Mouse (Mus musculus): ENCODE results near the gene Slc47a2. TPM values are rescaled to one million over a fixed set of nuclear protein-coding genes. Genes with fewer than 3 reads are reported as not detected.
A peak's percentile ranks its signal among the peaks of the same experiment; 100 is the strongest.

Slc47a2 gene
- 0.20 and 0.51 TPM in 2 replicates for polyA plus RNA-seq (2015; fragmentation: Nextera tagmentation; extraction: Ambion mirVana)

DNA sequence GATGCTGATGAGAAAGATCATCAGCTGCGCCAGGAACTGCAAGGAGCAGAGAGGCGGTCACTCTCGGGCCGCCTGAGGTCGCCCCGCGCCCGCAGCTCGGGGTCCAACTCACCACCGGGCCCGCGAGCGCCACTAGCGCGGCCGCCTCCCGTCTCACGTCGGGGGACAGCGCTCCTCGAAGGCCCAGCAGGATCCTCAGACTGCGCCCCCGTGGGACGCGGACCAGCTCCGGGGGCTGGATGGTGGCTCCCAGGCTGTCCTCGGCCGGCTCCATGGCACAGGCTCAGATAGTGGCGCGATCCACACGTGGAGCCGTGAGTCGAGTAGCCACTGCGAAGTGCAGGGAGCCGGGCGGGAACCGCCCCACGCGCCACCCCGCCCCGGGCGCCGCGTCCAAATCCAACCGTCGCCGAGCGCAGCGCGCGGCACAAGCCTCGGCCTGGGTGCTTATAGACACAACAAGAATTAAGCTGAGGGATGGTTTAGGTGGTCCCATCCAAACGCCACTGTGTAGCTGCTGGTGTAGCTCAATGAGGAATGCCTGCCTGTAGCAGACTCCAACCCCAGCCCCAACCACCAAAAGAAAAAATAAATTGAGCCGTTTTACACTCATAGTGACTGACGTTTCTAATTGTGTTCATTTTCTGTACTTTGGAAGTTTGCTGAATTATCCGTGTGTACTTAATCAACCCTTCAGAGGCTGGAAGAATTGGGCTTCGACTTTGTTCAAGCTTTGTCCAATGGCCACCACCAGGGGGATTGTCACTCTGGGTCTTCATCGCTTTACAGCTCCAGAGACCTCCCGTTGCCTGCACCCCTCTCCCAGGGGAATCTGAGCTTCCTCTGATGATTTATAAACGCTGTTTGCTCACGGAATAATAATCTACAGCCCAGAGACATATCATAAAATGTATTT, at the start of gene Slc47a2:
TSS of gene Slc47a2 (minus strand) at position 356 of the 916 bp plus-strand sequence.
- H3K4me3 ChIP-seq (replicated peaks): peak within 1 kb of the TSS; percentile 36
- H3K27me3 ChIP-seq: peaks cover 45% of the 10 kb centered on the region
- H3K9me3 ChIP-seq (replicated peaks): no peaks in the 10 kb centered on the region
- H3K4me2 ChIP-seq (replicated peaks): peak within 1 kb of the TSS; percentile 60
- no peak within 1 kb of the TSS for H3K27ac ChIP-seq (replicated peaks)
- no peak for ATAC-seq (ENCODE audit: insufficient number of reproducible peaks, low FRiP score, low TSS enrichment, low read depth)
- H3K36me3 ChIP-seq: no peaks in the 10 kb centered on the region
- H3K9ac ChIP-seq: peak within 1 kb of the TSS; percentile 12; the same call in 1 of the 2 replicates
- WGBS: 3% methylated on average over 61 of the region's 61 CpGs
- peaks cover 9% of the 10 kb centered on the region for H3K4me1 ChIP-seq

DNA sequence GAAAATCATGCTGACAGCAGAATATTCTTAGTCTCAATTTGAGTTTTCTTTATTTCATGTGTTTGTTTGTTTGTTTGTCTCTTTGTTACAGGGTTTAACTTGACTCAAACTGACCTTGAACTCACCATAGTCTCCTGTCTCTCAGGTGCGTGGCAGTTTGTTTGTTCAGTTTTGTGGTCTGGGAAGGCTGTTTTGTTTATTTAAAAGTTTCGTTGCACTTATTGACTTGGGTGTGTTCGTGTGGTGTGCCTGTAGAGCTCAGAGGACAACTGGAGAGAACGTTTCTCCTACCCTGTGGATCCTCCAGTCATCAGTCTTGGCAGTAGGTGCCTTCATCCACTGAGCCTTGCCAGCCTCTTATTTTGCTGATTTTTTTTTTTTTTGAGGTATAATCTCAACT, 46.3 kb upstream of the Slc47a2 start:
- Histone ChIP-seq H3K9ac (no peak overlapping the region), H3K4me1 (no peaks in the 10 kb centered on the region), H3K4me3 (replicated peaks) (no peak overlapping the region), H3K36me3 (no peaks in the 10 kb centered on the region), H3K27ac (replicated peaks) (no peak overlapping the region), H3K27me3 (no peaks in the 10 kb centered on the region), H3K4me2 (replicated peaks) (no peak overlapping the region), H3K9me3 (replicated peaks) (no peaks in the 10 kb centered on the region)
- no peak for ATAC-seq (ENCODE audit: insufficient number of reproducible peaks, low FRiP score, low TSS enrichment, low read depth)
- 75% methylated on average over 4 of the region's 4 CpGs for WGBS

DNA sequence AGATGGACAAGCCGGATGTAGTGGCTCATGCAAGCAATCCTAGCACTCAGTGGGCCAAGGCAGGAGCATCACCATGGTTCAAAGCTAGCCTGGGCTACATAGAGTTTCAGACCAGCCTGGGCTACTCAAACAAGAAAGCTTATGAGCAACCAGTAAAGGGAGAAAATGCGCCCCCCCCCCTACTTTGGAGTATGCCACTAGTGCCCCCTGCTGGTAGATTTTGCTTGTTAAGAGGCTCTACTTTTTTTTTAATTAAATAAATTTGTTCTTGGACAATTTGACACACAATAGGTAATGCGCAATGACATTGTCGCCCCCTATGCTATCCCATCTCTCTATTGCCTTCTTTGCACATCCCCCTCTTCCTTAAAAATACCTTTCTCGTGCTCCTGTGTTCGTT, 45.4 kb upstream of the Slc47a2 start:
- WGBS: 61% methylated on average over 6 of the region's 6 CpGs
- H3K36me3 ChIP-seq: no peaks in the 10 kb centered on the region
- no peak overlapping the region for H3K4me3 ChIP-seq (replicated peaks)
- H3K27ac ChIP-seq (replicated peaks): no peak overlapping the region
- H3K4me2 ChIP-seq (replicated peaks): no peak overlapping the region
- no peaks in the 10 kb centered on the region for H3K4me1 ChIP-seq
- H3K27me3 ChIP-seq: no peaks in the 10 kb centered on the region
- ATAC-seq (ENCODE audit: insufficient number of reproducible peaks, low FRiP score, low TSS enrichment, low read depth): no peak
- no peaks in the 10 kb centered on the region for H3K9me3 ChIP-seq (replicated peaks)
- H3K9ac ChIP-seq: no peak overlapping the region

DNA sequence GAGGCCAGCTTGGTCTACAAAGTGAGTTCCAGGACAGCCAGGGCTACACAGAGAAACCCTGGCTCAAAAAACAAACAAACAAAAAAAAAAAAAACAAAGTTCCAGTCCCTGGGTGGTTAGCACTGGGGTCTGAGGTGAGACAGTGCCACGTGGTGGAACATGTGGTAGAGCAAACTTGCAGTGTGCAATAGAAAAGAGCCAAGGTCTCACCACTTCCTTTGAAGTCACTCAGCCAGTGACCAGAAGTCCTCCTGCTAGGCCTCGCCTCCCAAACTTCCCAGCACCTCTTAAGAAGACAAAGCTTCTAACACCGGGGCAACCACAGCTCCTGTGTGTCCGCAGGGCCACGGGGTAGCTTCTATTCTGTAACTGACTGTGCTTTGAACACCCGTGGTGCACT, 44.6 kb upstream of the Slc47a2 start:
- H3K27ac ChIP-seq (replicated peaks): no peak overlapping the region
- 74% methylated on average over 6 of the region's 6 CpGs for WGBS
- H3K4me3 ChIP-seq (replicated peaks): no peak overlapping the region
- H3K27me3 ChIP-seq: no peaks in the 10 kb centered on the region
- no peak overlapping the region for H3K4me2 ChIP-seq (replicated peaks)
- H3K9ac ChIP-seq: no peak overlapping the region
- H3K4me1 ChIP-seq: no peaks in the 10 kb centered on the region
- no peaks in the 10 kb centered on the region for H3K36me3 ChIP-seq
- H3K9me3 ChIP-seq (replicated peaks): no peaks in the 10 kb centered on the region
- no peak for ATAC-seq (ENCODE audit: insufficient number of reproducible peaks, low FRiP score, low TSS enrichment, low read depth)

DNA sequence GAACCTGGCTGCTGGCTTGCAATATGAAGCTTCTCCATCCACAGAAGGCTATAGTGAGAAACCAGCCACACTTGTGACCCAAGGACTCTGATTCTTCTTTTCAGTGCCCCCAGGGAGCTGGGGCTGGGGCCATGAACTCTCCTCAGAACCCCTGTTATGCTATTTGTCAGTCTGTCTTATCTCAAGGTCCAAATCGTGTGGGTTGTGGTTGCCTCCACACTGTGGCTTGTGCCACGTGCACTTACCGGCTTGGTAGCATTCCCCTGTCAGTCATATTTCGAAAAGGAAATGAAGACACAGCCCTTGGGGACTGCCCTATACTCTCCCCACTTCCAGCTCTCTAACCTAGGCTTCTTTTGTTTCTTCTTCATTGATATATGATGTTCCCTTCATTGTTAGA, 43.1 kb upstream of the Slc47a2 start:
- H3K27ac ChIP-seq (replicated peaks): no peak overlapping the region
- H3K27me3 ChIP-seq: no peaks in the 10 kb centered on the region
- no peak overlapping the region for H3K4me3 ChIP-seq (replicated peaks)
- no peak overlapping the region for H3K9ac ChIP-seq
- no peaks in the 10 kb centered on the region for H3K4me1 ChIP-seq
- H3K4me2 ChIP-seq (replicated peaks): no peak overlapping the region
- no peak for ATAC-seq (ENCODE audit: insufficient number of reproducible peaks, low FRiP score, low TSS enrichment, low read depth)
- H3K36me3 ChIP-seq: no peaks in the 10 kb centered on the region
- 55% methylated on average over 4 of the region's 4 CpGs for WGBS
- no peaks in the 10 kb centered on the region for H3K9me3 ChIP-seq (replicated peaks)

DNA sequence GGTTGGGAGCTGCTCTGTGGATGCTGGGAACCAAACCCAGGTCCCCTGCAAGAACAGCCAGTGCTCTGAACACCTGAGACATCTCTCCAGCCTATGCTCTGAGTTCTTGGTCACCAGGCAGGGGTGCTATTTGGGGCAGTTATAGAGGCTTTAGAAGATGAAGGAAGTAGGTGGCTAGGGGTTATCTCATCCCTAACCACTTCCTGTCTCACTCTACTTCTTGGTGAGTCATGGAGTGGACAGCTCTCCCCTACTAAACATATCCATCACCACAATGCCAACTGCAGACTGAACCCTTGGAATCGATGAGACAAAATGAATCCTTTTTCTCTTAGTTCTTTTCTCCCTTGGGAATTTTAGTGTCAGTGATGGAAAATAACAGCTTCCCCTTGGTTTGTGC, 38.6 kb upstream of the Slc47a2 start:
- Histone ChIP-seq H3K27ac (replicated peaks) (no peak overlapping the region), H3K9me3 (replicated peaks) (no peaks in the 10 kb centered on the region), H3K4me1 (peaks cover 9% of the 10 kb centered on the region), H3K36me3 (no peaks in the 10 kb centered on the region), H3K9ac (no peak overlapping the region), H3K4me2 (replicated peaks) (no peak overlapping the region), H3K4me3 (replicated peaks) (no peak overlapping the region), H3K27me3 (peaks cover 34% of the 10 kb centered on the region)
- ATAC-seq (ENCODE audit: insufficient number of reproducible peaks, low FRiP score, low TSS enrichment, low read depth): no peak
- 91% methylated on average over 1 of the region's 1 CpGs for WGBS

DNA sequence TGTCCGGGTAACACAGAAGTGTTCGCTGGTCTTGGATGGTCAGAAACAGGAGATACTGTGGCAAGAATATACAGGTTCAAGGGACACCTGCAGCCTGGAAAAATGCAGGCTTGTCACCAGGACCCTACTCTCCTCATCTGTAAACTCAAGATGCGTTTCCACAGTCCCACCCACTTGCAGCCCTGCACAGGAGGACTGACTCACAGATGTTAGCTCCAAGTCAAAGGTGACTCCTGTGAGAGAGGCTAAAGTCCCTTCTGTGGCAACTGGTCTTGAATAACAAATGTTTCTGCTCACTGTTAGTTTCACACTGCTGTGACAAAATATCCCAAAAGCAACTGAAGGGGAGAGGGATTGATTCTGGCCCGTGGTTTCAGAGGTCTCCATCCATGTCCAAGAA, 36.0 kb upstream of the Slc47a2 start:
- no peak overlapping the region for H3K4me3 ChIP-seq (replicated peaks)
- no peak for ATAC-seq (ENCODE audit: insufficient number of reproducible peaks, low FRiP score, low TSS enrichment, low read depth)
- peaks cover 41% of the 10 kb centered on the region for H3K27me3 ChIP-seq
- no peak overlapping the region for H3K27ac ChIP-seq (replicated peaks)
- no peak overlapping the region for H3K4me2 ChIP-seq (replicated peaks)
- peaks cover 9% of the 10 kb centered on the region for H3K4me1 ChIP-seq
- no peaks in the 10 kb centered on the region for H3K36me3 ChIP-seq
- H3K9ac ChIP-seq: no peak overlapping the region
- 66% methylated on average over 4 of the region's 4 CpGs for WGBS
- no peaks in the 10 kb centered on the region for H3K9me3 ChIP-seq (replicated peaks)

DNA sequence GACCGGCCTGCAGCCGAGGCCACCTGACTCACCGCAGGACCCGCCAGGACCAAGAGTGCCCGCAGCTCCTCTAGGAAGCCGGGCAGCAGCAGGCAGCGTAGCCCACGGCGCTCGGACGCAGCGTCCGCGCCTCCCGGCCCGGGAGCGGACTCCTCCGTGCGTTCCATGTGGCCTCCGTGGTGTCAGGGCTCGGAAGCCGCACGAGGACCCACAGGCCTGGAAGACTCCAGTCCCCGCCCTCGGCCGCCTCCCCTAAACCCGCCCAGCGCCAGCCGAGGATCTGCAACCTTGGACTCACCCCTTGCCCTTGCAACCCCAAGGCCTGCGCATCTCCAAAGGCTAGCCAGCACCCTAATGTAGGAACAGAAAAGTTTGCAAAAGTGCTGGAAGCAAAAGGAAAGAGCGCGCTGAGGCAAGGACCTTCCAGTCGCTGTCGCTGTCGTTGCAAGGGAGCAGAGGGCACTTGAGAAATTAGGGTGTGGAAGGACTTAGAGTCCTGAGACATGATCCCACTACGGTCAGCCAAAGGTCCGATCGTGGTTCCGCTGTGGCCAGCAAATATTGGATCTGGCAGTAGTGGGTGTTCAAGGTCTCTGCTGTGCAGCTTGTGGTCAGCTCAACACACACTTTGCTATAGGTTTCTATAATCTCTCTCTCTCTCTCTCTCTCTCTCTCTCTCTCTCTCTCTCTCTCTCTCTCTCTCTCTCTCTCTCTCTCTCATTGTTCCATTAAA, 35.4 kb upstream of the Slc47a2 start, which contains the start of gene Slc47a1:
TSS of gene Slc47a1 (minus strand) at position 465 of the 733 bp plus-strand sequence.
- Histone ChIP-seq H3K4me1 (peaks cover 9% of the 10 kb centered on the region), H3K9me3 (replicated peaks) (no peaks in the 10 kb centered on the region), H3K27ac (replicated peaks) (no peak within 1 kb of the TSS), H3K36me3 (no peaks in the 10 kb centered on the region), H3K4me3 (replicated peaks) (peak within 1 kb of the TSS; percentile 34), H3K27me3 (peaks cover 41% of the 10 kb centered on the region), H3K4me2 (replicated peaks) (peak within 1 kb of the TSS; percentile 54), H3K9ac (no peak within 1 kb of the TSS)
- ATAC-seq (ENCODE audit: insufficient number of reproducible peaks, low FRiP score, low TSS enrichment, low read depth): no peak
- 15% methylated on average over 39 of the region's 39 CpGs for WGBS

DNA sequence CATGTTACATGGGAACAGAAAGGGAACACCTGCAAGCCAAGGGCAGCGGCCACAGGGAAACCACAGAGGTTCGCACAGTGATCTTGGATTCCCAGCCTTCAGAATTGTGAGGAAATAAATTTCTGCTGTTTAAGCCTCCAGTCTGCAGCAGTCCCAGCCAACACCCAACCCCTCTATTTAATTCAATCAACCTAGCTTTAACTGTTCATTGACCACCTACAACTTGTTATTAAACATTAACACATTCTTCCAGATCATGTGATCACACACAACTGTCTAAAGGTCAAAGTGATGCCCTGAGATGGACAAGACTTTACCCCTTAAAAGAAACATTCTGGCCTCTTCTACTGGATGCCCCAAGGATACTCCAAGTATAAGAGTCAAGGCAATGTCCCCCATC, 26.0 kb upstream of the Slc47a2 start:
- no peak overlapping the region for H3K27ac ChIP-seq (replicated peaks)
- no peak overlapping the region for H3K4me3 ChIP-seq (replicated peaks)

DNA sequence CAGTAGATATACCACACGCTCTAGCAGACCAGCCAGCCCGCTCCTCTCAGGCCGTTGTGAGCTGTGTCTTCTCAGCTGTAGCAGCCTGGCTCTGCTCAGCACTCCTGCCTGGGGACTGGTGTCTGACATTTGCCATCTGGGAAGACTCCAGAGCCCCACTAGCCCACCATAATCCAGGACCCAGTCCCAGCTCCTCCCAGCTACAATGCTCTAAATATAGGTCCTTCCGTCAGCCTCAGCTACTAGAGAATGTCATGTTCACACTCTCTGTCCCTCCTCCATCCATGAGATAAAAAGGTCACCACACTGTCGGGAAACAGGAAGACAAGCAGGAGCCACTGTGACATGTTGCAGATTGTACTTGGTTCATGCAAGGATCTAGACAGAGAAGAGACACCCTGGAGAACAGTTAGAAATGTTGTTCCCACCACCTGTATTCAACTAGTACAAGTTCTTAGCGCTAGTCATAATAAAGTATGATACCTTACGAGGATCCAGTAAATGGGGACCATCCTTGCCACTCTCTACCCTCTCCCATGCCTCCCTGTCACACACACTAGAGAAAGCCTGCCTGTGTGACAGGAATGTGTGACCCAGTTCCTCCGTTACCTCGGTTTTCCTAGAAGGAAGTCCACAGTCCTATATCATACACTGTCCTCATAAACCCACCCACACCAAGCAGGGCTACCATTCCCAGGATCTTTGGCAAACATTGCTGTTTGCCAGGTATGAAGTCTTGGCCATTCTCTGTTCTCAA, 24.0 kb upstream of the Slc47a2 start:
- Histone ChIP-seq H3K9ac (no peak overlapping the region), H3K36me3 (no peaks in the 10 kb centered on the region), H3K27ac (replicated peaks) (no peak overlapping the region), H3K9me3 (replicated peaks) (no peaks in the 10 kb centered on the region), H3K4me1 (no peaks in the 10 kb centered on the region), H3K4me2 (replicated peaks) (no peak overlapping the region), H3K27me3 (no peaks in the 10 kb centered on the region; the same call in 1 of the 2 replicates), H3K4me3 (replicated peaks) (no peak overlapping the region)
- 75% methylated on average over 9 of the region's 9 CpGs for WGBS
- ATAC-seq (ENCODE audit: insufficient number of reproducible peaks, low FRiP score, low TSS enrichment, low read depth): no peak

More for the DNA sequence above, 26.0 kb upstream of the Slc47a2 start:
- H3K9ac ChIP-seq: no peak overlapping the region
- H3K4me2 ChIP-seq (replicated peaks): no peak overlapping the region
- H3K4me1 ChIP-seq: no peaks in the 10 kb centered on the region
- no peak for ATAC-seq (ENCODE audit: insufficient number of reproducible peaks, low FRiP score, low TSS enrichment, low read depth)
- WGBS: 97% methylated on average over 2 of the region's 2 CpGs
- H3K9me3 ChIP-seq (replicated peaks): no peaks in the 10 kb centered on the region
- no peaks in the 10 kb centered on the region; the same call in 1 of the 2 replicates for H3K27me3 ChIP-seq
- H3K36me3 ChIP-seq: no peaks in the 10 kb centered on the region

DNA sequence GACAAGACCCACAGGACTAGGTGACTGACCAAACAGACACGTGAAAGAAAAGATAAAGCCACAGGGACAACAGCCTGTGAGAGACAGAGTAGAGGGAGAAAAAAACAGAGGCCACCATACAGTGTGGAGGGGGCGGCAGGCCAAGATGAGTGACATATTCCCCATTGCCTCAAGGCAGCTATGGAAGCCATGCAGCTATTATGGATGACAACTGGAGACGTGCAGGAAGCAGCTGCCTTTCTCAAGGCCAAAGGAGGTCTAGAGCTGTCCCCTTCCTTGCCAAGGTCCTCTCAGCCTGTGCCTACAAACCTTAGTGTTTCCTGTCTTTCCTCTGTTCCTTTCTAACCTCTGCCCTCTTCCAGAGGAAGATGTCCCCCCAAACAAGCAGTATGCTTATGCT, 23.3 kb upstream of the Slc47a2 start:
- no peak overlapping the region for H3K27ac ChIP-seq (replicated peaks)
- H3K9ac ChIP-seq: no peak overlapping the region
- 45% methylated on average over 3 of the region's 3 CpGs for WGBS
- no peaks in the 10 kb centered on the region for H3K9me3 ChIP-seq (replicated peaks)
- no peak for ATAC-seq (ENCODE audit: insufficient number of reproducible peaks, low FRiP score, low TSS enrichment, low read depth)
- H3K4me3 ChIP-seq (replicated peaks): no peak overlapping the region
- H3K27me3 ChIP-seq: no peaks in the 10 kb centered on the region; the same call in 1 of the 2 replicates
- H3K4me2 ChIP-seq (replicated peaks): no peak overlapping the region
- no peaks in the 10 kb centered on the region for H3K36me3 ChIP-seq
- H3K4me1 ChIP-seq: no peaks in the 10 kb centered on the region
